Mouse (Mus musculus) MEL (cell line): ENCODE data around the gene Inhbe. TPM values are rescaled to one million over a fixed set of nuclear protein-coding genes. Genes with fewer than 3 reads are reported as not detected.

Experiments
- DNase-seq: peaks from one replicate; pipeline ENCODE4 v3.0.0; 2011; ENCODE audit warnings: low read depth, low spot score
- H3K27ac ChIP-seq: 2 replicates; pipeline ENCODE4 v1.5.1; 2012; ENCODE audit warnings: low read depth, mild to moderate bottlenecking, control low read depth, low read length, moderate library complexity; ENCODE audit not compliant: control insufficient read depth
- H3K27me3 ChIP-seq, 2 experiments: fragments of 150-350 bp in 1 of 2; sonication (generic) in 1 of 2; 2 replicates each; pipeline ENCODE4 v1.6.1; 2012; ENCODE audit warnings: low read length in 2 of 2, mild to moderate bottlenecking in 2 of 2, improper control_type of control experiment in 1 of 2, moderate library complexity in 1 of 2; ENCODE audit not compliant: insufficient read depth in 2 of 2, control insufficient read depth in 1 of 2
- H3K36me3 ChIP-seq, 2 experiments: 2 replicates each; pipeline ENCODE4 v1.6.1; 2012 to 2014; ENCODE audit warnings: low read length in 2 of 2, improper control_type of control experiment in 1 of 2, inconsistent platforms in 1 of 2, mild to moderate bottlenecking in 1 of 2; ENCODE audit not compliant: insufficient read depth in 2 of 2, control insufficient read depth in 1 of 2
- H3K4me1 ChIP-seq, 2 experiments: fragments of 150-350 bp in 1 of 2; sonication (generic) in 1 of 2; 2 replicates each; pipeline ENCODE4 v1.6.1; 2012; ENCODE audit warnings: low read length in 2 of 2, improper control_type of control experiment in 1 of 2, mild to moderate bottlenecking in 1 of 2; ENCODE audit not compliant: insufficient read depth in 2 of 2, control insufficient read depth in 1 of 2
- H3K4me3 ChIP-seq, 2 experiments: fragments of 150-350 bp in 1 of 2; sonication (generic) in 1 of 2; 2 replicates each; pipeline ENCODE4 v1.5.1; 2012; ENCODE audit warnings: low read depth in 2 of 2, low read length in 2 of 2, mild to moderate bottlenecking in 2 of 2, moderate library complexity in 2 of 2, control low read depth in 1 of 2, improper control_type of control experiment in 1 of 2; ENCODE audit not compliant: control insufficient read depth in 1 of 2, insufficient read depth in 1 of 2
- H3K79me2 ChIP-seq: 2 replicates; pipeline ENCODE4 v1.6.1; 2012; ENCODE audit warnings: mild to moderate bottlenecking, low read length, moderate library complexity; ENCODE audit not compliant: control insufficient read depth, poor library complexity, insufficient read depth
- H3K9ac ChIP-seq: 2 replicates; pipeline ENCODE4 v1.6.1; 2012; ENCODE audit warnings: low read depth, mild to moderate bottlenecking, control low read depth, low read length, moderate library complexity; ENCODE audit not compliant: control insufficient read depth, poor library complexity, severe bottlenecking
- H3K9me3 ChIP-seq: fragments of 150-350 bp; sonication (generic); replicated peaks from 2 replicates; pipeline ENCODE4 v1.6.1; 2012; ENCODE audit warnings: mild to moderate bottlenecking, low read length, improper control_type of control experiment, moderate library complexity; ENCODE audit not compliant: insufficient read depth
- CHD1 ChIP-seq: IDR thresholded peaks from 2 replicates; pipeline ENCODE4 v1.6.1; 2012; ENCODE audit warnings: low read depth, mild to moderate bottlenecking, inconsistent platforms, low read length, improper control_type of control experiment
- CHD2 ChIP-seq: IDR thresholded peaks from 2 replicates; pipeline ENCODE4 v1.6.1; 2011; ENCODE audit warnings: low read length, improper control_type of control experiment
- E2F4 ChIP-seq: IDR thresholded peaks from 2 replicates; pipeline ENCODE4 v1.6.1; 2011; ENCODE audit warnings: low read depth, low read length, improper control_type of control experiment, borderline replicate concordance
- ELF1 ChIP-seq: IDR thresholded peaks from 2 replicates; pipeline ENCODE4 v1.6.1; 2014; ENCODE audit warnings: low read depth, mild to moderate bottlenecking, inconsistent platforms, low read length, improper control_type of control experiment, moderate library complexity
- EP300 ChIP-seq, 2 experiments: IDR thresholded peaks; 2 replicates each; pipeline ENCODE4 v1.6.1; 2011; ENCODE audit warnings: improper control_type of control experiment in 2 of 2, low read length in 2 of 2, low read depth in 1 of 2, mild to moderate bottlenecking in 1 of 2
- GABPA ChIP-seq: IDR thresholded peaks from 2 replicates; pipeline ENCODE4 v1.6.1; 2012; ENCODE audit warnings: low read depth, mild to moderate bottlenecking, inconsistent platforms, low read length, improper control_type of control experiment, moderate library complexity
- HCFC1 ChIP-seq: IDR thresholded peaks from 2 replicates; pipeline ENCODE4 v1.6.1; 2012; ENCODE audit warnings: low read depth, mild to moderate bottlenecking, inconsistent platforms, low read length, improper control_type of control experiment, moderate library complexity
- KAT2A ChIP-seq: conservative IDR thresholded peaks from 2 replicates; pipeline ENCODE4 v1.6.1; 2012; ENCODE audit warnings: low read depth, low read length, improper control_type of control experiment, inconsistent platforms
- MAFK ChIP-seq: IDR thresholded peaks from 2 replicates; pipeline ENCODE4 v1.6.1; 2011; ENCODE audit warnings: low read depth, mild to moderate bottlenecking, low read length, improper control_type of control experiment, borderline replicate concordance
- MAX ChIP-seq: IDR thresholded peaks from 2 replicates; pipeline ENCODE4 v1.6.1; 2011; ENCODE audit warnings: low read length, improper control_type of control experiment
- MAZ ChIP-seq: IDR thresholded peaks from 2 replicates; pipeline ENCODE4 v1.6.1; 2012; ENCODE audit warnings: low read depth, mild to moderate bottlenecking, inconsistent platforms, low read length, improper control_type of control experiment
- MEF2A ChIP-seq: IDR thresholded peaks from 2 replicates; pipeline ENCODE4 v1.6.1; 2014; ENCODE audit warnings: low read depth, mild to moderate bottlenecking, inconsistent platforms, low read length, improper control_type of control experiment; ENCODE audit not compliant: poor library complexity, insufficient replicate concordance, severe bottlenecking; ENCODE audit errors: extremely low read depth
- MXI1 ChIP-seq: IDR thresholded peaks from 2 replicates; pipeline ENCODE4 v1.6.1; 2011; ENCODE audit warnings: mild to moderate bottlenecking, low read depth, low read length, improper control_type of control experiment
- MYC ChIP-seq: IDR thresholded peaks from 2 replicates; pipeline ENCODE4 v1.6.1; 2011; ENCODE audit warnings: low read depth, mild to moderate bottlenecking, low read length, improper control_type of control experiment, moderate library complexity
- NELFE ChIP-seq: IDR thresholded peaks from 2 replicates; pipeline ENCODE4 v1.6.1; 2011; ENCODE audit warnings: low read depth, low read length, improper control_type of control experiment
- NRF1 ChIP-seq: IDR thresholded peaks from 2 replicates; pipeline ENCODE4 v1.6.1; 2014; ENCODE audit warnings: low read depth, mild to moderate bottlenecking, inconsistent platforms, low read length, improper control_type of control experiment, moderate library complexity; ENCODE audit not compliant: poor library complexity, insufficient read depth, severe bottlenecking
- POLR2A ChIP-seq, 2 experiments: IDR thresholded peaks; 2 replicates each; pipeline ENCODE4 v1.6.1; 2011 to 2012; ENCODE audit warnings: low read length in 2 of 2, mild to moderate bottlenecking in 2 of 2, control low read depth in 1 of 2, improper control_type of control experiment in 1 of 2, low read depth in 1 of 2, moderate library complexity in 1 of 2; ENCODE audit not compliant: control insufficient read depth in 1 of 2, insufficient read depth in 1 of 2, poor library complexity in 1 of 2
- POLR2AphosphoS2 ChIP-seq: IDR thresholded peaks from 2 replicates; pipeline ENCODE4 v1.6.1; 2011; ENCODE audit warnings: low read length, improper control_type of control experiment
- RCOR1 ChIP-seq: IDR thresholded peaks from 2 replicates; pipeline ENCODE4 v1.6.1; 2012; ENCODE audit warnings: low read depth, mild to moderate bottlenecking, inconsistent platforms, low read length, improper control_type of control experiment
- SIN3A ChIP-seq: IDR thresholded peaks from 2 replicates; pipeline ENCODE4 v1.6.1; 2012; ENCODE audit warnings: low read length, improper control_type of control experiment, inconsistent platforms
- SMC3 ChIP-seq: IDR thresholded peaks from 2 replicates; pipeline ENCODE4 v1.6.1; 2011; ENCODE audit warnings: low read depth, low read length, improper control_type of control experiment
- TBP ChIP-seq: IDR thresholded peaks from 2 replicates; pipeline ENCODE4 v1.8.0; 2011; ENCODE audit warnings: low read depth, low read length, improper control_type of control experiment
- TCF12 ChIP-seq: IDR thresholded peaks from 2 replicates; pipeline ENCODE4 v1.6.1; 2014; ENCODE audit warnings: low read depth, mild to moderate bottlenecking, inconsistent platforms, low read length, improper control_type of control experiment, moderate library complexity
- USF1 ChIP-seq: IDR thresholded peaks from 2 replicates; pipeline ENCODE4 v1.6.1; 2014; ENCODE audit warnings: low read depth, mild to moderate bottlenecking, inconsistent platforms, low read length, improper control_type of control experiment, moderate library complexity
- ZKSCAN1 ChIP-seq: IDR thresholded peaks from 2 replicates; pipeline ENCODE4 v1.6.1; 2012; ENCODE audit warnings: low read depth, mild to moderate bottlenecking, inconsistent platforms, low read length, improper control_type of control experiment, moderate library complexity
- ZMIZ1 ChIP-seq: IDR thresholded peaks from 2 replicates; pipeline ENCODE4 v1.6.1; 2012; ENCODE audit warnings: low read depth, mild to moderate bottlenecking, inconsistent platforms, low read length, improper control_type of control experiment, moderate library complexity
- polyA plus RNA-seq, 2 experiments: library from polyadenylated mRNA; stranded (reverse) in 1 of 2; unstranded in 1 of 2; fragments of >175 nt in 1 of 2; fragments of >200 nt in 1 of 2; gene quantifications; 2 replicates each; pipeline versions ENCODE4 v1.2.1 to v1.2.4; 2012; ENCODE audit warnings: low replicate concordance in 2 of 2, low read depth in 1 of 2; ENCODE audit not compliant: insufficient read length in 2 of 2, insufficient read depth in 1 of 2, missing spikeins in 1 of 2
- total RNA-seq: library from RNA; depleted of rRNA; stranded (reverse); fragments of 300-350 nt; gene quantifications from 2 replicates; pipeline ENCODE4 v1.2.3, GENCODE M21; 2012

Inhbe gene
- total and polyA plus RNA-seq, 3 experiments: 0.03 TPM; not detected in 2

DNA sequence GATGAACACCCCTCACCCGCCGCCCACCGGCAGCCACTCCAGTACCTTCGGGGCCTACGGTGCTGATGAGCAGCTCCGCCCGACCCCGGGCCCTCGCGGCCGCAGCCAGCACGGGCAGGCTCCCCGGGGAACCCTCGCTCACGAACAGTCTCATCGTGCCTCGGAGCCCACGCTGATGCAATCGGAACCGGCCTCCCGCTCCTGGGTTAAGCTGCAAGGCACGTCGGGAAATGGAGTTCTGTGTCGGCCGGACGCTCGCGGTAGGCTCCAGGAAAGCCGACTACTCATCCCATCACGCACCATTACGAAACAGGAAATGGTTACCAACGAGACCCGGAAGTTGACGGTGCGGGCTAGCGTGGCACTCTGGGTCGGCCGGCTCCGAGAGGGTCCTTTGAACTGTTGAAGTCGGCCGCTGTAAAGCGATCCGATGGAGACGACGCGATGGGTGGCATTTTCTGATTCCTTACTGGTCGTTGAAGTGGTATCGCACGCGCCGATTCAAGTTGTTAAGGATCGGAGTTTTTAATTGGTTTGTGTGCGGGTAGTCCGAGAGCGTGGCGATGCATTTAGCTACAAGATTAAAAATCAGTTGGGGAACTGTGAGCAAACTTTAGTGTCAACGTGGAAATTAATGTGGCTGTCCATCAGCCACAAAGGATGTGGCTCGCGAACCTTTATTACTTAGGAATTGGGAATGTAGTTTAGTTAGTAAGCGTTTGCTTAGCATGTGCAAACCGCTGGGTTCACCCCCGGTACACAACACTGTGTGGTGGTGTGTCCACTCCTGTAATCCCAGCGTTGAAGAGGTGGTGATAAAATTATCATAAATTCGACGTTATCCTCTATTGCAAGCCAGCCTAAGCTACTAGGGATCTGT, 42.5 kb downstream of the Inhbe start, which contains the start of gene Mars:
Mars (minus strand) TSS at position 311 of the 880 bp plus-strand sequence.
- no peaks in the 10 kb centered on the region for H3K9me3 ChIP-seq
- peak; percentile 97 for DNase-seq
- H3K27me3 ChIP-seq: no peaks in the 10 kb centered on the region
- H3K9ac ChIP-seq: peak within 1 kb of the TSS; percentile 95
- peaks cover 29% of the 10 kb centered on the region for H3K79me2 ChIP-seq
- H3K4me3 ChIP-seq: peak within 1 kb of the TSS; percentile 76 to 80
- H3K36me3 ChIP-seq: peaks cover 10 to 18% of the 10 kb centered on the region in 2 experiments
- H3K27ac ChIP-seq: peak within 1 kb of the TSS; percentile 75
- TF ChIP-seq MAZ (0 out of 2 replicates have a peak, but pooled peaks have one; percentile 59), MAFK (no peak), MEF2A (no peak), E2F4 (peak; percentile 55; the same call in 1 of the 2 replicates), TCF12 (peak; percentile 75), HCFC1 (peak; percentile 98), KAT2A (peak; percentile 95), RCOR1 (0 out of 2 replicates have a peak, but pooled peaks have one; percentile 17), MXI1 (peak; percentile 95), TBP (peak; percentile 88), CHD2 (0 out of 2 replicates have a peak, but pooled peaks have one; percentile 23), CHD1 (peak; percentile 29; the same call in 1 of the 2 replicates), USF1 (peak; percentile 47; the same call in 1 of the 2 replicates), POLR2A (IDR thresholded peaks at IDR 0.05; ENCODE audit: control insufficient read depth in 1 of 2, insufficient read depth in 1 of 2, low read depth in 1 of 2, low read length in 2 of 2, poor library complexity in 1 of 2) (peak; percentile 51 to 86; a peak in 3 of 4 replicates), MYC (peak; percentile 93), ELF1 (peak; percentile 93), POLR2AphosphoS2 (peak; percentile 73; the same call in 1 of the 2 replicates), GABPA (no peak), MAX (peak; percentile 73), ZKSCAN1 (no peak), NELFE (peak; percentile 81), NRF1 (peak; percentile 49; the same call in 1 of the 2 replicates), SMC3 (no peak), ZMIZ1 (no peak), EP300 (IDR thresholded peaks at IDR 0.05; ENCODE audit: low read depth in 1 of 2, low read length in 2 of 2) (peak in 1 of 2 experiments; percentile 41; a peak in 1 of 4 replicates), SIN3A (peak; percentile 97)
- TF ChIP-seq, all 39 proteins: peak for 20
- peaks cover 3 to 20% of the 10 kb centered on the region in 2 experiments; a peak in 3 of 4 replicates for H3K4me1 ChIP-seq
